ENCODE assay signal across 7 mouse cellular contexts in genomic region chr6:86598742-86599193, GRCm38 (mm10). TPM values are rescaled to one million over a fixed set of nuclear protein-coding genes. Genes with fewer than 3 reads are reported as not detected.
A peak's percentile ranks its signal among the peaks of the same experiment; 100 is the strongest.
DNase-seq lines count a peak whose midpoint lies in the region; ATAC-seq and TF ChIP-seq lines count a peak whose summit lies in the region.

No protein-coding gene starts in this region.

- H3K27ac ChIP-seq in kidney, embryonic 15.5 days = no peak overlapping the region
- H3K27ac ChIP-seq in kidney, embryonic 14.5 days (ENCODE audit: low read depth, low read length) = no peak overlapping the region
- no peak overlapping the region for H3K27ac ChIP-seq in forebrain, embryonic 16.5 days (ENCODE audit: low read length)

- no peaks in the 10 kb centered on the region for H3K9me3 ChIP-seq in kidney, embryonic 15.5 days (replicated peaks)
- no peaks in the 10 kb centered on the region for H3K9me3 ChIP-seq in kidney, embryonic 14.5 days (ENCODE audit: control insufficient read depth, low read length)
- H3K9me3 ChIP-seq in forebrain, embryonic 16.5 days (ENCODE audit: control insufficient read depth, low read length) = no peaks in the 10 kb centered on the region

- H3K9ac ChIP-seq in kidney, embryonic 15.5 days = no peak overlapping the region
- H3K9ac ChIP-seq in kidney, embryonic 14.5 days (ENCODE audit: low read depth, low read length) = no peak overlapping the region
- no peak overlapping the region for H3K9ac ChIP-seq in forebrain, embryonic 16.5 days (replicated peaks; ENCODE audit: low read depth, low read length)

- no peaks in the 10 kb centered on the region for H3K27me3 ChIP-seq in kidney, embryonic 15.5 days
- H3K27me3 ChIP-seq in kidney, embryonic 14.5 days (ENCODE audit: control insufficient read depth, insufficient read depth, low read length) = no peaks in the 10 kb centered on the region
- no peaks in the 10 kb centered on the region for H3K27me3 ChIP-seq in forebrain, embryonic 16.5 days (replicated peaks; ENCODE audit: control insufficient read depth, insufficient read depth, low read length)
- no peaks in the 10 kb centered on the region for H3K27me3 ChIP-seq in myocyte (ENCODE audit: control insufficient read depth, insufficient read depth, insufficient read length)

- WGBS in kidney, embryonic 15.5 days = 76% methylated on average over 5 of the region's 5 CpGs
- 77% methylated on average over 5 of the region's 5 CpGs for WGBS in kidney, embryonic 14.5 days
- 74% methylated on average over 5 of the region's 5 CpGs for WGBS in forebrain, embryonic 16.5 days

- H3K79me2 ChIP-seq in myocyte (ENCODE audit: control insufficient read depth, insufficient read depth) = no peaks in the 10 kb centered on the region

- H3K4me2 ChIP-seq in kidney, embryonic 15.5 days = no peak overlapping the region
- no peak overlapping the region for H3K4me2 ChIP-seq in kidney, embryonic 14.5 days (replicated peaks; ENCODE audit: low read depth, low read length)
- no peak overlapping the region for H3K4me2 ChIP-seq in forebrain, embryonic 16.5 days (ENCODE audit: low read length)
- H3K4me2 ChIP-seq in myocyte (ENCODE audit: low read depth) = no peak overlapping the region

- no peak overlapping the region for H3K4me3 ChIP-seq in kidney, embryonic 15.5 days (replicated peaks)
- no peak overlapping the region for H3K4me3 ChIP-seq in kidney, embryonic 14.5 days (ENCODE audit: low read length)
- no peak overlapping the region for H3K4me3 ChIP-seq in forebrain, embryonic 16.5 days (replicated peaks; ENCODE audit: low read length)
- no peak overlapping the region for H3K4me3 ChIP-seq in myocyte

- TF ChIP-seq POLR2A in myocyte (IDR thresholded peaks at IDR 0.05; ENCODE audit: insufficient read length, low read depth) = no peak

- H3ac ChIP-seq in myocyte (ENCODE audit: control insufficient read depth, insufficient read length) = no peak overlapping the region

- peak; percentile 35 for DNase-seq in c-Kit-positive CD71-positive TER-119-negative erythroid progenitor cells, embryonic 14.5 days (ENCODE audit: low read depth)
- DNase-seq in lung, postnatal 25 days (ENCODE audit: low spot score) = no peak

- ATAC-seq in kidney, embryonic 15.5 days (replicated peaks; ENCODE audit: low FRiP score) = peak; percentile 40; the same call in 1 of the 2 replicates
- no peak for ATAC-seq in kidney, embryonic 14.5 days (ENCODE audit: low FRiP score, low TSS enrichment)
- ATAC-seq in forebrain, embryonic 16.5 days = 0 out of 2 replicates have a peak, but pooled peaks have one; percentile 33
- no peak for ATAC-seq in CD4-positive, CD25-positive, alpha-beta regulatory T cell, adult 4 months

- H3K36me3 ChIP-seq in kidney, embryonic 15.5 days = no peaks in the 10 kb centered on the region
- H3K36me3 ChIP-seq in kidney, embryonic 14.5 days (ENCODE audit: control insufficient read depth, insufficient read depth, low read length) = no peaks in the 10 kb centered on the region
- no peaks in the 10 kb centered on the region for H3K36me3 ChIP-seq in forebrain, embryonic 16.5 days (ENCODE audit: control insufficient read depth, insufficient read depth)
- H3K36me3 ChIP-seq in myocyte (ENCODE audit: control insufficient read depth, insufficient read depth) = no peaks in the 10 kb centered on the region

- peaks cover 11% of the 10 kb centered on the region for H3K4me1 ChIP-seq in kidney, embryonic 15.5 days
- no peaks in the 10 kb centered on the region for H3K4me1 ChIP-seq in kidney, embryonic 14.5 days (ENCODE audit: control insufficient read depth, insufficient read depth, low read length)
- peaks cover 6% of the 10 kb centered on the region; the same call in 1 of the 2 replicates for H3K4me1 ChIP-seq in forebrain, embryonic 16.5 days (replicated peaks; ENCODE audit: control insufficient read depth, insufficient read depth, low read length)

TF ChIP-seq in myocyte, 11 proteins besides CTCF, POLR2A, EP300 and RAD21:
- TF ChIP-seq TCF12 (IDR thresholded peaks at IDR 0.05; ENCODE audit: insufficient read depth, poor library complexity, severe bottlenecking) = no peak
- TF ChIP-seq MYOD1 (IDR thresholded peaks at IDR 0.05; ENCODE audit: control insufficient read depth in 1 of 3, insufficient read length in 2 of 3, low read depth in 2 of 3) = peak in 1 of 3 experiments; percentile 42
- TF ChIP-seq E2F4 (IDR thresholded peaks at IDR 0.05; ENCODE audit: insufficient read depth) = no peak
- peak in 1 of 3 experiments; percentile 26 for TF ChIP-seq MYOG (IDR thresholded peaks at IDR 0.05; ENCODE audit: control insufficient read depth in 1 of 3, insufficient read depth in 1 of 3, insufficient read length in 2 of 3, low read depth in 2 of 3)
- no peak for TF ChIP-seq POLR2AphosphoS2 (IDR thresholded peaks at IDR 0.05; ENCODE audit: insufficient read length, low read depth)
- peak; percentile 27 for TF ChIP-seq USF1 (IDR thresholded peaks at IDR 0.05; ENCODE audit: low read depth)
- TF ChIP-seq REST (IDR thresholded peaks at IDR 0.05; ENCODE audit: insufficient read depth, insufficient read length) = no peak
- no peak for TF ChIP-seq SRF (IDR thresholded peaks at IDR 0.05; ENCODE audit: control insufficient read depth, insufficient read length, low read depth)
- TF ChIP-seq TCF3 (IDR thresholded peaks at IDR 0.05; ENCODE audit: insufficient read length, low read depth) = no peak
- TF ChIP-seq MAX (IDR thresholded peaks at IDR 0.05; ENCODE audit: low read depth) = no peak
- TF ChIP-seq CEBPB (IDR thresholded peaks at IDR 0.05; ENCODE audit: insufficient read depth, poor library complexity, severe bottlenecking) = no peak

RNA-seq across cellular contexts. Expression of gene Asprv1, which starts 29.2 kb away (rescaled TPM):
- 2.6 and 4.5 TPM in 2 replicates for polyA plus RNA-seq in kidney, embryonic 15.5 days (2015; fragmentation: Nextera tagmentation; extraction: Ambion mirVana)
- 0.50 and 0.61 TPM in 2 replicates for polyA plus RNA-seq in kidney, embryonic 14.5 days (2014; fragmentation: Nextera tagmentation; extraction: Ambion mirVana)
- polyA plus RNA-seq in forebrain, embryonic 16.5 days (2015; fragmentation: Nextera tagmentation; extraction: Ambion mirVana) = 0.92 and 1.6 TPM in 2 replicates
- 0.34 TPM for polyA plus RNA-seq in myocyte (2012; fragmentation: generic; extraction: Trizol)
- polyA plus RNA-seq in CD4-positive, CD25-positive, alpha-beta regulatory T cell, adult 4 months (2017; shearing (Covaris generic)) = under 1 TPM in 1 of 2 experiments, not detected in 1; 0.20 TPM

Comparison
In these comparisons a context has a peak if more than half of its experiments do, and no peak if none do; other contexts are left out.
1. ATAC-seq: peak in kidney, embryonic 15.5 days (single experiment) and forebrain, embryonic 16.5 days (single experiment); none in kidney, embryonic 14.5 days (single experiment) and CD4-positive, CD25-positive, alpha-beta regulatory T cell, adult 4 months (single experiment).